Mouse (Mus musculus): ENCODE results near the gene Gm20479. TPM values are rescaled to one million over a fixed set of nuclear protein-coding genes. Genes with fewer than 3 reads are reported as not detected.

Gm20479 gene
- polyA plus RNA-seq, 1 experiment, result 15.8 TPM

- H3K4me3 ChIP-seq (ENCODE audit: low read depth, low read length), result no peak overlapping the region
- no peaks in the 10 kb centered on the region for H3K36me3 ChIP-seq (ENCODE audit: control insufficient read depth, insufficient read depth, low read length, poor library complexity, severe bottlenecking)
- peaks cover 5% of the 10 kb centered on the region for H3K4me1 ChIP-seq (ENCODE audit: control insufficient read depth, insufficient read depth, low read length)
- H3K9me3 ChIP-seq (replicated peaks; ENCODE audit: control insufficient read depth, insufficient read depth, low read length, poor library complexity, severe bottlenecking), result no peaks in the 10 kb centered on the region
- H3K9ac ChIP-seq (ENCODE audit: low read depth, poor library complexity, severe bottlenecking), result peak overlapping the region; percentile 41; the same call in 1 of the 2 replicates
- TF ChIP-seq POLR2A (IDR thresholded peaks at IDR 0.05; ENCODE audit: insufficient read depth, low read length), result no peak
- 0 out of 2 replicates have a peak, but pooled peaks have one; percentile 21 for TF ChIP-seq EP300 (IDR thresholded peaks at IDR 0.05; ENCODE audit: insufficient read depth, low read depth, low read length)
- TF ChIP-seq CTCF (IDR thresholded peaks at IDR 0.05; ENCODE audit: low read depth, low read length), result peak; percentile 84
- H3K27ac ChIP-seq (ENCODE audit: insufficient read depth, low read length), result peak overlapping the region; percentile 82
- H3K27me3 ChIP-seq (ENCODE audit: control insufficient read depth, insufficient read depth, low read length, poor library complexity, severe bottlenecking), result no peaks in the 10 kb centered on the region
These were observed 27.5 kb upstream of the Gm20479 start for GRCm38 (mm10) chr7:27384731-27385130.

DNA sequence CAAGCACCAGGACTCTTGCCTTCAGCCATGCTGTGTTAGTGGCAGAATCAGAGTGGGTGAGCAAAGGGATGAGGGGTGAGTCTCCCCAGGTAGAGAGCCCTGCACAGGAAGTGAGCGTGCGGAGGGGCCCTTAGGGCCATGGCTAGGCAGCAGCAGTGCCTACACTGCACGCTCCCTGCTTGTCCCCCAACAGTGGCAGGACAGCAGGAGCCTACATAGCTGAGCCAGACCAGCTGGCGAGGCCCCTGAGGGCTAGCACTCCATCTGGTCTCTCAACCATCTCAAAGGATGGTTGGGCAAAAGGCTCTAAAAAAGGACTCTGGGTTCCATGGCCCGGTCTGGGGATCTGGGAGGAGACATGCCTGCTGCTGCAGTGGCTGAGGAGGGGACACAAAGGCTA, 26.9 kb upstream of the Gm20479 start:
- Histone ChIP-seq H3K27ac (ENCODE audit: insufficient read depth, low read length) (peak overlapping the region; percentile 82), H3K36me3 (ENCODE audit: control insufficient read depth, insufficient read depth, low read length, poor library complexity, severe bottlenecking) (no peaks in the 10 kb centered on the region), H3K4me3 (ENCODE audit: low read depth, low read length) (no peak overlapping the region), H3K9ac (ENCODE audit: low read depth, poor library complexity, severe bottlenecking) (peak overlapping the region; percentile 41), H3K9me3 (replicated peaks; ENCODE audit: control insufficient read depth, insufficient read depth, low read length, poor library complexity, severe bottlenecking) (no peaks in the 10 kb centered on the region), H3K4me1 (ENCODE audit: control insufficient read depth, insufficient read depth, low read length) (peaks cover 5% of the 10 kb centered on the region), H3K27me3 (ENCODE audit: control insufficient read depth, insufficient read depth, low read length, poor library complexity, severe bottlenecking) (no peaks in the 10 kb centered on the region)
- TF ChIP-seq POLR2A (IDR thresholded peaks at IDR 0.05; ENCODE audit: insufficient read depth, low read length), result no peak
- no peak for TF ChIP-seq EP300 (IDR thresholded peaks at IDR 0.05; ENCODE audit: insufficient read depth, low read depth, low read length)
- no peak for TF ChIP-seq CTCF (IDR thresholded peaks at IDR 0.05; ENCODE audit: low read depth, low read length)

- H3K4me3 ChIP-seq (ENCODE audit: low read depth, low read length), result no peak overlapping the region
- TF ChIP-seq CTCF (IDR thresholded peaks at IDR 0.05; ENCODE audit: low read depth, low read length), result no peak
- no peak for TF ChIP-seq POLR2A (IDR thresholded peaks at IDR 0.05; ENCODE audit: insufficient read depth, low read length)
- TF ChIP-seq EP300 (IDR thresholded peaks at IDR 0.05; ENCODE audit: insufficient read depth, low read depth, low read length), result no peak
- H3K36me3 ChIP-seq (ENCODE audit: control insufficient read depth, insufficient read depth, low read length, poor library complexity, severe bottlenecking), result no peaks in the 10 kb centered on the region
- H3K27me3 ChIP-seq (ENCODE audit: control insufficient read depth, insufficient read depth, low read length, poor library complexity, severe bottlenecking), result no peaks in the 10 kb centered on the region
- H3K9ac ChIP-seq (ENCODE audit: low read depth, poor library complexity, severe bottlenecking), result no peak overlapping the region
- peaks cover 5% of the 10 kb centered on the region for H3K4me1 ChIP-seq (ENCODE audit: control insufficient read depth, insufficient read depth, low read length)
- peak overlapping the region; percentile 82 for H3K27ac ChIP-seq (ENCODE audit: insufficient read depth, low read length)
- no peaks in the 10 kb centered on the region for H3K9me3 ChIP-seq (replicated peaks; ENCODE audit: control insufficient read depth, insufficient read depth, low read length, poor library complexity, severe bottlenecking)
These were observed 26.0 kb upstream of the Gm20479 start for GRCm38 (mm10) chr7:27383233-27383632.

DNA sequence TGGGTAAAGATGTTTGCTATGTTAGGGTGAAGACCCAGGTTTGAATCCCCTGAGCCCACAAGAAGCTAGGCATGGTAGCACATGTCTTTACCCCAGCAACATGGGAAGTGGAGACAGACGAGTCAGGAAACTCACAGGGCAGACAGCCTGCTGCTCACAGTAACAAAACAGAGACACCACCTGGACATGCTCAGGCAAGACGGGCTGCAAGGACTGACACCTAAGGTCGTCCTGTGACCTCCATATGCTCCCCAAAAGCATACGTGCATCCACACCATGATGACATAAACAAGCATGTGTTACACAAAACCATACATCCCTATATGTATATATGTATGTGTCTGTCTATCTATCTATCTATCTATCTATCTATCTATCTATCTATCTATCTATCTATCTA, 24.3 kb upstream of the Gm20479 start:
- no peaks in the 10 kb centered on the region for H3K36me3 ChIP-seq (ENCODE audit: control insufficient read depth, insufficient read depth, low read length, poor library complexity, severe bottlenecking)
- peak overlapping the region; percentile 92 for H3K27ac ChIP-seq (ENCODE audit: insufficient read depth, low read length)
- no peak for TF ChIP-seq CTCF (IDR thresholded peaks at IDR 0.05; ENCODE audit: low read depth, low read length)
- no peak for TF ChIP-seq POLR2A (IDR thresholded peaks at IDR 0.05; ENCODE audit: insufficient read depth, low read length)
- TF ChIP-seq EP300 (IDR thresholded peaks at IDR 0.05; ENCODE audit: insufficient read depth, low read depth, low read length), result peak; percentile 93
- peak overlapping the region; percentile 36 for H3K9ac ChIP-seq (ENCODE audit: low read depth, poor library complexity, severe bottlenecking)
- H3K4me3 ChIP-seq (ENCODE audit: low read depth, low read length), result no peak overlapping the region
- no peaks in the 10 kb centered on the region for H3K9me3 ChIP-seq (replicated peaks; ENCODE audit: control insufficient read depth, insufficient read depth, low read length, poor library complexity, severe bottlenecking)
- no peaks in the 10 kb centered on the region for H3K27me3 ChIP-seq (ENCODE audit: control insufficient read depth, insufficient read depth, low read length, poor library complexity, severe bottlenecking)
- H3K4me1 ChIP-seq (ENCODE audit: control insufficient read depth, insufficient read depth, low read length), result peaks cover 5% of the 10 kb centered on the region

GRCm38 (mm10) chr7:27381009-27381408, 23.8 kb upstream of the Gm20479 start:
- H3K9ac ChIP-seq (ENCODE audit: low read depth, poor library complexity, severe bottlenecking), result peak overlapping the region; percentile 36
- no peaks in the 10 kb centered on the region for H3K36me3 ChIP-seq (ENCODE audit: control insufficient read depth, insufficient read depth, low read length, poor library complexity, severe bottlenecking)
- H3K27me3 ChIP-seq (ENCODE audit: control insufficient read depth, insufficient read depth, low read length, poor library complexity, severe bottlenecking), result no peaks in the 10 kb centered on the region
- peaks cover 5% of the 10 kb centered on the region for H3K4me1 ChIP-seq (ENCODE audit: control insufficient read depth, insufficient read depth, low read length)
- TF ChIP-seq CTCF (IDR thresholded peaks at IDR 0.05; ENCODE audit: low read depth, low read length) (no peak), POLR2A (IDR thresholded peaks at IDR 0.05; ENCODE audit: insufficient read depth, low read length) (no peak), EP300 (IDR thresholded peaks at IDR 0.05; ENCODE audit: insufficient read depth, low read depth, low read length) (0 out of 2 replicates have a peak, but pooled peaks have one; percentile 6)
- H3K4me3 ChIP-seq (ENCODE audit: low read depth, low read length), result no peak overlapping the region
- peak overlapping the region; percentile 92 for H3K27ac ChIP-seq (ENCODE audit: insufficient read depth, low read length)
- H3K9me3 ChIP-seq (replicated peaks; ENCODE audit: control insufficient read depth, insufficient read depth, low read length, poor library complexity, severe bottlenecking), result no peaks in the 10 kb centered on the region

DNA sequence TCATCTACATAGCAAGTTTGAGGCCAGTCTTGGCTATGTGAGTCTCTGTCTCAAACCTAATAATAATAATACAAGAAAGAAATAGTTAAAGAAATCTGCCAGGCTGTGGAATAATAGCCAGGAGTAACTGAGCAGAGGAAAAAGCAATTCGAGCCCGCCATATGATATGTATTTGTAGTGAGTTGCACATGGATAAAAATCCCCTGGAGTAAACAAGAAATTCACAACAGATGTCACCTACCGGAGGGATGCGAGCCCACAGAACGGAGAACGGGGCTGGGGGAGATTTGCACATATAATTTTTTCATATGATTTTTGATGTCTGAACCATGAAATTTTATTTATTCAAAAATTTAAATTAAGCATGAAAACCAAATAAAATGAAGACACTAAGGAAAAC, 22.6 kb upstream of the Gm20479 start:
- Histone ChIP-seq H3K27me3 (ENCODE audit: control insufficient read depth, insufficient read depth, low read length, poor library complexity, severe bottlenecking) (no peaks in the 10 kb centered on the region), H3K36me3 (ENCODE audit: control insufficient read depth, insufficient read depth, low read length, poor library complexity, severe bottlenecking) (no peaks in the 10 kb centered on the region), H3K4me3 (ENCODE audit: low read depth, low read length) (no peak overlapping the region), H3K27ac (ENCODE audit: insufficient read depth, low read length) (no peak overlapping the region), H3K4me1 (ENCODE audit: control insufficient read depth, insufficient read depth, low read length) (peaks cover 5% of the 10 kb centered on the region), H3K9me3 (replicated peaks; ENCODE audit: control insufficient read depth, insufficient read depth, low read length, poor library complexity, severe bottlenecking) (no peaks in the 10 kb centered on the region), H3K9ac (ENCODE audit: low read depth, poor library complexity, severe bottlenecking) (no peak overlapping the region)
- TF ChIP-seq CTCF (IDR thresholded peaks at IDR 0.05; ENCODE audit: low read depth, low read length) (no peak), EP300 (IDR thresholded peaks at IDR 0.05; ENCODE audit: insufficient read depth, low read depth, low read length) (no peak), POLR2A (IDR thresholded peaks at IDR 0.05; ENCODE audit: insufficient read depth, low read length) (no peak)
